Mouse (Mus musculus) ES-E14 (cell line): ENCODE results near the gene Tsc22d4. TPM values are rescaled to one million over a fixed set of nuclear protein-coding genes. Genes with fewer than 3 reads are reported as not detected.

Experiments
- DNase-seq: peaks from one replicate; pipeline ENCODE4 v3.0.0-alpha.2; 2013; ENCODE audit warnings: low read depth, low spot score
- H3K27ac ChIP-seq: 2 replicates; pipeline ENCODE4 v1.5.1; 2012; ENCODE audit warnings: low read depth, mild to moderate bottlenecking, low read length, moderate library complexity, mixed read lengths; ENCODE audit not compliant: poor library complexity, insufficient read depth, severe bottlenecking
- H3K36me3 ChIP-seq: 2 replicates; pipeline ENCODE4 v1.6.1; 2012; ENCODE audit warnings: mild to moderate bottlenecking, low read length, moderate library complexity, mixed read lengths; ENCODE audit not compliant: control insufficient read depth, poor library complexity, insufficient read depth, severe bottlenecking
- H3K4me1 ChIP-seq, 2 experiments: fragments of 150-350 bp in 1 of 2; sonication (generic) in 1 of 2; 2 replicates each; pipeline ENCODE4 v1.6.1; 2012; ENCODE audit warnings: low read length in 2 of 2, mild to moderate bottlenecking in 1 of 2, mixed read lengths in 1 of 2; ENCODE audit not compliant: control insufficient read depth in 2 of 2, insufficient read depth in 2 of 2, poor library complexity in 1 of 2
- H3K4me3 ChIP-seq, 2 experiments: fragments of 150-350 bp in 1 of 2; sonication (generic) in 1 of 2; 2 replicates each; pipeline ENCODE4 v1.5.1; 2012; ENCODE audit warnings: low read length in 2 of 2, low read depth in 1 of 2, mild to moderate bottlenecking in 1 of 2, mixed read lengths in 1 of 2; ENCODE audit not compliant: insufficient read depth in 1 of 2, poor library complexity in 1 of 2, severe bottlenecking in 1 of 2
- H3K9ac ChIP-seq: 2 replicates; pipeline ENCODE4 v1.6.1; 2012; ENCODE audit warnings: low read depth, mild to moderate bottlenecking, low read length, mixed read lengths; ENCODE audit not compliant: poor library complexity, insufficient read depth, severe bottlenecking
- H3K9me3 ChIP-seq: fragments of 150-350 bp; sonication (generic); 2 replicates; pipeline ENCODE4 v1.6.1; 2012; ENCODE audit warnings: low read depth, mild to moderate bottlenecking, low read length; ENCODE audit not compliant: control insufficient read depth, insufficient read depth
- CHD2 ChIP-seq: IDR thresholded peaks from 2 replicates; pipeline ENCODE4 v1.6.1; 2014; ENCODE audit warnings: mild to moderate bottlenecking, low read depth, low read length, inconsistent platforms
- HCFC1 ChIP-seq: IDR thresholded peaks from 2 replicates; pipeline ENCODE4 v1.6.1; 2012; ENCODE audit warnings: low read length, inconsistent platforms, borderline replicate concordance; ENCODE audit not compliant: insufficient read depth
- MAFK ChIP-seq: IDR thresholded peaks from 2 replicates; pipeline ENCODE4 v1.6.1; 2014; ENCODE audit warnings: mild to moderate bottlenecking, low read depth, low read length, inconsistent platforms; ENCODE audit not compliant: insufficient read depth
- ZC3H11A ChIP-seq: IDR thresholded peaks from 2 replicates; pipeline ENCODE4 v1.6.1; 2012; ENCODE audit warnings: low read depth, mild to moderate bottlenecking, inconsistent platforms, low read length, borderline replicate concordance
- ZNF384 ChIP-seq: IDR thresholded peaks from 2 replicates; pipeline ENCODE4 v1.6.1; 2012; ENCODE audit warnings: low read depth, low read length, inconsistent platforms
- in situ Hi-C, 2 experiments: fragments of 600-800 bp; cut with MboI; formaldehyde crosslinking; loops; one replicate each; pipeline ENCODE4 v1.15.1; 2025; ENCODE audit warnings: low sequenced_read_pairs in 2 of 2, inconsistent platforms in 1 of 2; ENCODE audit not compliant: unreplicated experiment in 2 of 2
- total RNA-seq: library from RNA; depleted of rRNA; stranded (reverse); fragments of 300-350 nt; gene quantifications from 2 replicates; pipeline ENCODE4 v1.2.3, GENCODE M21; 2012

Gene Tsc22d4
- total RNA-seq, 1 experiment, result 21.6 TPM

GRCm38 (mm10) chr5:137796606-137797005, 51.1 kb downstream of the Tsc22d4 start:
- Histone ChIP-seq H3K9me3 (no peaks in the 10 kb centered on the region), H3K36me3 (no peaks in the 10 kb centered on the region), H3K4me1 (no peaks in the 10 kb centered on the region), H3K9ac (no peak overlapping the region), H3K27ac (no peak overlapping the region), H3K4me3 (no peak overlapping the region)
- TF ChIP-seq ZNF384 (no peak), CHD2 (no peak), ZC3H11A (no peak), HCFC1 (no peak), MAFK (no peak)
- in situ Hi-C loops, result no loop called here
- no peak for DNase-seq

- no peak for DNase-seq
- Histone ChIP-seq H3K4me3 (no peak overlapping the region), H3K27ac (no peak overlapping the region), H3K9me3 (no peaks in the 10 kb centered on the region), H3K4me1 (no peaks in the 10 kb centered on the region), H3K9ac (no peak overlapping the region), H3K36me3 (no peaks in the 10 kb centered on the region)
- in situ Hi-C loops, result no loop called here
- TF ChIP-seq HCFC1 (no peak), MAFK (no peak), CHD2 (no peak), ZC3H11A (no peak), ZNF384 (no peak)
Measured at GRCm38 (mm10) chr5:137800917-137801316, 55.4 kb downstream of the Tsc22d4 start.

GRCm38 (mm10) chr5:137806158-137806557, 60.6 kb downstream of the Tsc22d4 start:
- TF ChIP-seq HCFC1, result no peak
- TF ChIP-seq MAFK, result no peak
- no peak for TF ChIP-seq ZNF384
- TF ChIP-seq ZC3H11A, result no peak
- no peak for TF ChIP-seq CHD2
- no peak for DNase-seq
- in situ Hi-C loops, result no loop called here

DNA sequence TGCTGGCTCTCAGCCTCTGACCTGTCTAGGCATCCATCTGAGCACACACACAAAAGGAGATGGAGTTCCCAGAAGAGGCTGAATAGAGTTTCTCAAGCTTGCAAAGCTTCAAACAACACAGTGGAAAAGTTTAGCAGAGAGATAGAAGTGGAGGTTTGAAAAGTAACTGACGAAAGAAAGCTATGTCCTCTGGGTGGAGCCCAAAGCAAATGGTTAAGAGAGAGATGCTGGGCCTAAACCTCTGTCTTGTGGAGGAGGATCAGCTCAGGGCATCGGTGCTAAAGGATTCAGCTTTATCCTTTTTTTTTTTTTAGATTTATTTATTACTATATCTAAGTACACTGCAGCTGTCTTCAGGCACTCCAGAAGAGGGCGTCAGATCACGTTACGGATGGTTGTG, 62.8 kb downstream of the Tsc22d4 start:
- Histone ChIP-seq H3K27ac (no peak overlapping the region), H3K36me3 (peaks cover 9% of the 10 kb centered on the region; the same call in 1 of the 2 replicates), H3K4me1 (no peaks in the 10 kb centered on the region), H3K9ac (no peak overlapping the region), H3K4me3 (no peak overlapping the region), H3K9me3 (peaks cover 6% of the 10 kb centered on the region)
- in situ Hi-C loops, result no loop called here
- no peak for TF ChIP-seq ZNF384
- TF ChIP-seq MAFK, result no peak
- no peak for TF ChIP-seq CHD2
- no peak for TF ChIP-seq HCFC1
- no peak for TF ChIP-seq ZC3H11A
- DNase-seq, result no peak

More at GRCm38 (mm10) chr5:137806158-137806557, 60.6 kb downstream of the Tsc22d4 start:
- Histone ChIP-seq H3K36me3 (peaks cover under 1% of the 10 kb centered on the region; the same call in 1 of the 2 replicates), H3K4me3 (no peak overlapping the region), H3K9me3 (no peaks in the 10 kb centered on the region), H3K4me1 (no peaks in the 10 kb centered on the region), H3K9ac (no peak overlapping the region), H3K27ac (no peak overlapping the region)
